Mouse (Mus musculus): ENCODE measurements around the gene Ccnk. TPM values are rescaled to one million over a fixed set of nuclear protein-coding genes. Genes with fewer than 3 reads are reported as not detected.

The Ccnk gene
- total and polyA plus RNA-seq, 2 experiments from 2014 or later: 1.5 to 4.3 TPM

- no peaks in the 10 kb centered on the region for H3K27me3 ChIP-seq (ENCODE audit: control insufficient read depth, insufficient read depth, low read length)
- no peak overlapping the region for H3K27ac ChIP-seq (ENCODE audit: low read depth)
- ATAC-seq (ENCODE audit: insufficient read depth, low read depth) (0 out of 2 replicates have a peak, but pooled peaks have one; percentile 21), DNase-seq (ENCODE audit: low spot score) (peak; percentile 50)
- no peak overlapping the region for H3K4me2 ChIP-seq (ENCODE audit: low read depth, low read length)
- no peak overlapping the region for H3K4me3 ChIP-seq (ENCODE audit: low read depth, low read length)
- H3K4me1 ChIP-seq (ENCODE audit: control insufficient read depth, insufficient read depth): peaks cover 24% of the 10 kb centered on the region
- no peaks in the 10 kb centered on the region for H3K36me3 ChIP-seq (replicated peaks; ENCODE audit: control insufficient read depth, insufficient read depth, low read length)
- TF ChIP-seq CTCF (IDR thresholded peaks at IDR 0.05; ENCODE audit: low read depth): peak; percentile 73
- no peak for TF ChIP-seq EP300 (IDR thresholded peaks at IDR 0.05; ENCODE audit: low read depth)
- no peak overlapping the region for H3K9ac ChIP-seq (replicated peaks; ENCODE audit: low read depth, low read length)
- no peaks in the 10 kb centered on the region for H3K9me3 ChIP-seq (replicated peaks; ENCODE audit: control insufficient read depth, low read length)
- 67% methylated on average over 5 of the region's 5 CpGs for WGBS
Measured at GRCm38 (mm10) chr12:108217572-108217971, 38.2 kb downstream of the Ccnk start.

- Histone ChIP-seq H3K4me2 (ENCODE audit: low read depth, low read length) (peak overlapping the region; percentile 9), H3K4me1 (ENCODE audit: control insufficient read depth, insufficient read depth) (0 out of 2 replicates have a peak, but pooled peaks cover 8% of the 10 kb centered on the region), H3K27ac (ENCODE audit: low read depth) (no peak overlapping the region), H3K4me3 (ENCODE audit: low read depth, low read length) (no peak overlapping the region), H3K36me3 (replicated peaks; ENCODE audit: control insufficient read depth, insufficient read depth, low read length) (no peaks in the 10 kb centered on the region), H3K9ac (replicated peaks; ENCODE audit: low read depth, low read length) (no peak overlapping the region), H3K27me3 (ENCODE audit: control insufficient read depth, insufficient read depth, low read length) (no peaks in the 10 kb centered on the region), H3K9me3 (replicated peaks; ENCODE audit: control insufficient read depth, low read length) (no peaks in the 10 kb centered on the region)
- ATAC-seq (ENCODE audit: insufficient read depth, low read depth): no peak
- WGBS: 59% methylated on average over 15 of the region's 15 CpGs
- TF ChIP-seq CTCF (IDR thresholded peaks at IDR 0.05; ENCODE audit: low read depth) (no peak), EP300 (IDR thresholded peaks at IDR 0.05; ENCODE audit: low read depth) (no peak)
- peak; percentile 43 for DNase-seq (ENCODE audit: low spot score)
Measured at GRCm38 (mm10) chr12:108219163-108219562, 39.8 kb downstream of the Ccnk start.

GRCm38 (mm10) chr12:108219825-108220616 lies 40.6 kb downstream of the Ccnk start:
- no peak for ATAC-seq (ENCODE audit: insufficient read depth, low read depth)
- H3K9ac ChIP-seq (replicated peaks; ENCODE audit: low read depth, low read length): no peak overlapping the region
- H3K27ac ChIP-seq (ENCODE audit: low read depth): no peak overlapping the region
- H3K4me3 ChIP-seq (ENCODE audit: low read depth, low read length): no peak overlapping the region
- DNase-seq (ENCODE audit: low spot score): no peak
- peak overlapping the region; percentile 9 for H3K4me2 ChIP-seq (ENCODE audit: low read depth, low read length)
- H3K9me3 ChIP-seq (replicated peaks; ENCODE audit: control insufficient read depth, low read length): no peaks in the 10 kb centered on the region
- TF ChIP-seq EP300 (IDR thresholded peaks at IDR 0.05; ENCODE audit: low read depth): no peak
- no peak for TF ChIP-seq CTCF (IDR thresholded peaks at IDR 0.05; ENCODE audit: low read depth)
- H3K36me3 ChIP-seq (replicated peaks; ENCODE audit: control insufficient read depth, insufficient read depth, low read length): no peaks in the 10 kb centered on the region
- 0 out of 2 replicates have a peak, but pooled peaks cover 7% of the 10 kb centered on the region for H3K4me1 ChIP-seq (ENCODE audit: control insufficient read depth, insufficient read depth)
- no peaks in the 10 kb centered on the region for H3K27me3 ChIP-seq (ENCODE audit: control insufficient read depth, insufficient read depth, low read length)
- 71% methylated on average over 21 of the region's 21 CpGs for WGBS

- Histone ChIP-seq H3K27me3 (ENCODE audit: control insufficient read depth, insufficient read depth, low read length) (no peaks in the 10 kb centered on the region), H3K9me3 (replicated peaks; ENCODE audit: control insufficient read depth, low read length) (no peaks in the 10 kb centered on the region), H3K27ac (ENCODE audit: low read depth) (no peak overlapping the region), H3K4me1 (ENCODE audit: control insufficient read depth, insufficient read depth) (peaks cover 9% of the 10 kb centered on the region), H3K4me3 (ENCODE audit: low read depth, low read length) (no peak overlapping the region), H3K36me3 (replicated peaks; ENCODE audit: control insufficient read depth, insufficient read depth, low read length) (no peaks in the 10 kb centered on the region), H3K4me2 (ENCODE audit: low read depth, low read length) (no peak overlapping the region), H3K9ac (replicated peaks; ENCODE audit: low read depth, low read length) (no peak overlapping the region)
- ATAC-seq (ENCODE audit: insufficient read depth, low read depth) (no peak), DNase-seq (ENCODE audit: low spot score) (no peak)
- TF ChIP-seq EP300 (IDR thresholded peaks at IDR 0.05; ENCODE audit: low read depth) (no peak), CTCF (IDR thresholded peaks at IDR 0.05; ENCODE audit: low read depth) (no peak)
- 72% methylated on average over 12 of the region's 12 CpGs for WGBS
Measured at GRCm38 (mm10) chr12:108220621-108221020, 41.2 kb downstream of the Ccnk start.

- TF ChIP-seq EP300 (IDR thresholded peaks at IDR 0.05; ENCODE audit: low read depth) (no peak), CTCF (IDR thresholded peaks at IDR 0.05; ENCODE audit: low read depth) (peak; percentile 48)
- H3K4me3 ChIP-seq (ENCODE audit: low read depth, low read length): no peak overlapping the region
- H3K4me2 ChIP-seq (ENCODE audit: low read depth, low read length): no peak overlapping the region
- H3K9ac ChIP-seq (replicated peaks; ENCODE audit: low read depth, low read length): no peak overlapping the region
- no peaks in the 10 kb centered on the region for H3K27me3 ChIP-seq (ENCODE audit: control insufficient read depth, insufficient read depth, low read length)
- WGBS: 42% methylated on average over 10 of the region's 10 CpGs
- H3K36me3 ChIP-seq (replicated peaks; ENCODE audit: control insufficient read depth, insufficient read depth, low read length): no peaks in the 10 kb centered on the region
- no peak overlapping the region for H3K27ac ChIP-seq (ENCODE audit: low read depth)
- peaks cover 12% of the 10 kb centered on the region for H3K4me1 ChIP-seq (ENCODE audit: control insufficient read depth, insufficient read depth)
- H3K9me3 ChIP-seq (replicated peaks; ENCODE audit: control insufficient read depth, low read length): no peaks in the 10 kb centered on the region
- no peak for DNase-seq (ENCODE audit: low spot score)
- ATAC-seq (ENCODE audit: insufficient read depth, low read depth): peak; percentile 48; the same call in 1 of the 2 replicates
Measured at GRCm38 (mm10) chr12:108221206-108221605, 41.8 kb downstream of the Ccnk start.
